Mouse (Mus musculus) embryonic facial prominence, embryonic 14.5 days (tissue): ENCODE results near the gene Pbx1. TPM values are rescaled to one million over a fixed set of nuclear protein-coding genes. Genes with fewer than 3 reads are reported as not detected.
A peak's percentile ranks its signal among the peaks of the same experiment; 100 is the strongest.

Experiments used
- ATAC-seq: fragments of 200-750 bp; cut with Nextera tagmentation; 2 replicates; pipeline ENCODE4 v1.8.0; 2017; ENCODE audit warnings: low read depth, moderate number of reproducible peaks, moderate TSS enrichment
- DNase-seq: peaks from one replicate; pipeline ENCODE4 v3.0.0-alpha.2; 2015; ENCODE audit warnings: low spot score
- H3K27ac ChIP-seq: fragments of 300-500 bp; sonication (generic); replicated peaks from 2 replicates; pipeline ENCODE4 v1.5.1; 2014; ENCODE audit warnings: low read depth, mild to moderate bottlenecking, low read length, moderate library complexity
- H3K27me3 ChIP-seq: fragments of 300-500 bp; sonication (generic); replicated peaks from 2 replicates; pipeline ENCODE4 v1.6.1; 2014; ENCODE audit warnings: low read length; ENCODE audit not compliant: control insufficient read depth, insufficient read depth
- H3K36me3 ChIP-seq: fragments of 300-500 bp; sonication (generic); 2 replicates; pipeline ENCODE4 v1.6.1; 2014; ENCODE audit warnings: low read length, mixed read lengths; ENCODE audit not compliant: control insufficient read depth, insufficient read depth
- H3K4me1 ChIP-seq: fragments of 300-500 bp; sonication (generic); 2 replicates; pipeline ENCODE4 v1.6.1; 2014; ENCODE audit warnings: antibody characterized with exemption, low read length; ENCODE audit not compliant: control insufficient read depth, insufficient read depth
- H3K4me2 ChIP-seq: fragments of 300-500 bp; sonication (generic); 2 replicates; pipeline ENCODE4 v1.6.1; 2014; ENCODE audit warnings: low read depth, mild to moderate bottlenecking, low read length, moderate library complexity, mixed read lengths
- H3K4me3 ChIP-seq: fragments of 300-500 bp; sonication (generic); 2 replicates; pipeline ENCODE4 v1.5.1; 2014; ENCODE audit warnings: low read depth, mild to moderate bottlenecking, low read length
- H3K9ac ChIP-seq: fragments of 300-500 bp; sonication (generic); 2 replicates; pipeline ENCODE4 v1.6.1; 2014; ENCODE audit warnings: low read depth, mild to moderate bottlenecking, low read length, moderate library complexity, mixed read lengths
- H3K9me3 ChIP-seq: fragments of 300-500 bp; sonication (generic); 2 replicates; pipeline ENCODE4 v1.6.1; 2016; ENCODE audit warnings: low read length; ENCODE audit not compliant: control insufficient read depth
- WGBS: fragments of 180-500 bp; shearing (Covaris S2); extraction: QIAGEN DNeasy Blood & Tissue Kit; methylation state at CpG from one replicate; pipeline ENCODE4 v1.1.7; 2014; 5-methylcytosine and 5-hydroxymethylcytosine counted together
- polyA plus RNA-seq: library from polyadenylated mRNA; unstranded; fragments of >200 nt; fragmentation: Nextera tagmentation; extraction: Ambion mirVana; gene quantifications from 2 replicates; pipeline ENCODE4 v1.2.1, GENCODE M21; 2014

The Pbx1 gene
- polyA plus RNA-seq, 1 experiment from 2014 or later: 30.5 TPM

DNA sequence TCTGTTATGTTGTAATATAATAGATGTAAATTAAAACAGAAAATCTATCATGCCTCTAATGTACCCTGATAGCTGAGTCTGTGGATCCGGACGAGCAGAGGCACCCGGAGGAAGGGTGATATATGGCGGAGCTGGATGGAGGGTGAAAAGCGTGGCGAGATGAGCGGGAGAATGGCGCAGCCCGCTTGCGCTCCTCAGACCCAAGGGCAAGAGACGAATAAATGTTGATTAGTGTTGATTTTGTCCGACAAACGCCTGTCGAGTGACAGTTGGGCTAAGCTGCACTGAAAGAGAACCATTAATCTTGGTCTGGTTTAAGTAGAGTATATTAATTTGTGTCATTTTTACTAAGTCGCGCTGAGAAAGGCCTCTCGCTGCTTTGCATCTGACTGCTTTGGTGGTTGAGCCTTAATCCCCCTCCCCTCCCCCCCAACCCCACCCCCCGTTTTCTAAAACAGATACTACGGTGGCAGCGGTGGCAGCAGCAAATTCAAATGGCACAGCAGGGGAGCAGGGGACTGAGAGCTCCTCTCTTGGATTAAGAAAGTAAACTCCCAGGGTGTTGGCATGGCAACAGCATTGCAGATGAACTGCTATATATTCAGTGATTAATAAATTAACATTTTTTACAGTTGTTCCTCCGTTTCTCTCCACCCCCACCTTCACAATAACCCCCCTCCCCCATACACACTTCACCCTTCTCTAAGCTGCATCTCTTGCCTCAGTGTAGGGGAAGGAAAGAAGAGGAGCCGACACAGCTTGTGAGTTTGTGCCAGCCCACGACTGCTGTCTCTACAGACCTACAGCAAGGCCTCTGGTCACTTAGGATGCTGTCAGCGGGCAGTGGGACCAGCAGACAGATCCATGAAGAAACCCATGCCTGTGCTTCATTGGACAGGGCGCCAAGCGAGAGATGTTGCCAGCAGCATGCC lies 74.1 kb downstream of the Pbx1 start:
- Histone ChIP-seq H3K36me3 (no peaks in the 10 kb centered on the region), H3K27me3 (no peaks in the 10 kb centered on the region), H3K9me3 (no peaks in the 10 kb centered on the region), H3K4me3 (no peak overlapping the region), H3K27ac (no peak overlapping the region; the same call in 1 of the 2 replicates), H3K4me2 (peak overlapping the region; percentile 44), H3K4me1 (peaks cover 46% of the 10 kb centered on the region), H3K9ac (no peak overlapping the region)
- 16% methylated on average over 26 of the region's 26 CpGs for WGBS
- peak; percentile 79 for DNase-seq
- no peak; the same call in 1 of the 2 replicates for ATAC-seq

DNA sequence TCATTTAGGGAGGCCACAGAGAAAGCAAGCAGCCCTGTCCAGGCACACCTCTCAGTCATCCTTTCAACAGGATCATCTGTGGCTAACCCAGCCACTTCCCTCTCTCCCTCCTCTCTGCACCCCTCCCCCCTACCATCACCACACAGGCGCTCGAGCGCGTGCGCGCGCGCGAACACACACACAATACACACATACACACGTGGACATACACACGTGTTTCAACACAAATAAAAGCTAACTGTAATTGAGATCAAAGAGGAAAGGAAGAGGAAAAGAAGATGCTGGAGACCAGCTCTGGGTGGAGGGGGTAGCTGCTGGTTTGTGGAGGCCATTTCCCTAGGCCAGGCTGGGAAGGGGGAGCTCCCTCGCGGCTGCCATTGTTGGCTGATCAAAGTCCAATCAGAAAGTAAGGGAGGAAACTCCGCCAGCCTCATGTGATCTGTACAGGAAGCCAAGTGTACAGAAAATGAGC lies 75.1 kb downstream of the Pbx1 start:
- peak overlapping the region; percentile 44 for H3K4me2 ChIP-seq
- no peak overlapping the region for H3K9ac ChIP-seq
- no peaks in the 10 kb centered on the region for H3K27me3 ChIP-seq
- peaks cover 46% of the 10 kb centered on the region for H3K4me1 ChIP-seq
- H3K27ac ChIP-seq: no peak overlapping the region
- no peaks in the 10 kb centered on the region for H3K36me3 ChIP-seq
- 15% methylated on average over 14 of the region's 14 CpGs for WGBS
- peak; percentile 60 for DNase-seq
- H3K9me3 ChIP-seq: no peaks in the 10 kb centered on the region
- no peak overlapping the region for H3K4me3 ChIP-seq
- ATAC-seq: peak; percentile 34; the same call in 1 of the 2 replicates

DNA sequence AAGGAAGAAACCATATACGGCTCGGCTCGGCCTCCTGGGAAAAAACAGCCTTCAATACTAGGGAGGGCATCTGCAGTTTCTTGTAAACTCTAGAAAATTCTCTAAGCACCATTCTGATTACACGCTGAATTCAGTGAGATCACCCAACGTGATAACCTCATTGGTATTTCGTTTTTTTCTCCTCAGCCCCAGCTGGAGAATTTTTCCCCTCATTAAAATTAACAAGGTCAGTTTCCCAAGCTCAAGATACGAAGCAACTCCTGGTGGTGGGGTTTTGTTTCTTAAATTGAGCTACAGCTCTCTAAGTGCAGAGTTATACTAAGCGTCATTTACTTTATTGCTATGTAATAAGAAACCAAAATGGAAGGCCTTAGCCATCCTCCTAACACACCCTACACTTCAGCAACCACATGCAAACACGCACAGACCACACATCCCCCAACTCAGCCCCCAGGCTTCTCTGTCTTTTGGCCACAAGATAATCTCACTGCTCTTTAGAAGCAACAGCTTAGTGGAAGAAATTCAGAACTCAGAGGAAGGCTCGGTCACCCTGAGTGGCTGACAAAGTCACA lies 76.0 kb downstream of the Pbx1 start:
- Histone ChIP-seq H3K9me3 (no peaks in the 10 kb centered on the region), H3K27me3 (no peaks in the 10 kb centered on the region), H3K4me1 (peaks cover 46% of the 10 kb centered on the region), H3K4me2 (no peak overlapping the region), H3K36me3 (no peaks in the 10 kb centered on the region), H3K4me3 (no peak overlapping the region), H3K27ac (no peak overlapping the region), H3K9ac (no peak overlapping the region)
- peak; percentile 44 for ATAC-seq
- peak; percentile 71 for DNase-seq
- 40% methylated on average over 10 of the region's 10 CpGs for WGBS

DNA sequence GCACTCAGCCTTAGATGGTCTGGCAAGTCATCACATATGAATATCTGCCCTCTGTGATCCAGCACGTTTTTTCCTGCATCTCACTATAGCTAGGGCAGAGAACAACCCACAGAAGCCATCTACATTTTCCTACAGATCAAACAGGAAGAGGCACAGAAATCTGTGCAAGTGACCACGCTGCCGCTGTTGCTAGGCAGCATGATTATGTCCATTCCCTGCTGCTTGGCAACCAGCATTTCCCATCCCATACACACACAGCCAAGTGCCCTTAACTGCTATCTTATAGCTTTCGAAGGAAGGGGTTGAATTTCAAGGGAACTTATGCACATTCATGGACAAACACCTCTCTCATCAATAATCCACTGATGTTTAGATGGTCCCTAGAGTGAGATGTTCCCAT lies 77.1 kb downstream of the Pbx1 start:
- 26% methylated on average over 4 of the region's 4 CpGs for WGBS
- Histone ChIP-seq H3K36me3 (no peaks in the 10 kb centered on the region), H3K9ac (no peak overlapping the region), H3K27me3 (no peaks in the 10 kb centered on the region), H3K4me2 (no peak overlapping the region), H3K4me1 (peaks cover 46% of the 10 kb centered on the region), H3K9me3 (no peaks in the 10 kb centered on the region), H3K27ac (no peak overlapping the region), H3K4me3 (no peak overlapping the region)
- DNase-seq: peak; percentile 68
- ATAC-seq: 0 out of 2 replicates have a peak, but pooled peaks have one; percentile 23

GRCm38 (mm10) chr1:168348036-168348784 lies 83.9 kb downstream of the Pbx1 start:
- Histone ChIP-seq H3K27me3 (no peaks in the 10 kb centered on the region), H3K9me3 (no peaks in the 10 kb centered on the region), H3K27ac (no peak overlapping the region), H3K4me3 (no peak overlapping the region), H3K4me1 (peaks cover 18% of the 10 kb centered on the region), H3K36me3 (no peaks in the 10 kb centered on the region), H3K4me2 (no peak overlapping the region), H3K9ac (no peak overlapping the region)
- no peak for DNase-seq
- ATAC-seq: no peak
- 61% methylated on average over 8 of the region's 8 CpGs for WGBS

- H3K36me3 ChIP-seq: no peaks in the 10 kb centered on the region
- no peaks in the 10 kb centered on the region for H3K27me3 ChIP-seq
- DNase-seq: no peak
- H3K27ac ChIP-seq: 0 out of 2 replicates have a peak overlapping the region, but pooled peaks have one; percentile 8
- WGBS: 70% methylated on average over 8 of the region's 8 CpGs
- ATAC-seq: no peak
- H3K9ac ChIP-seq: no peak overlapping the region
- H3K4me1 ChIP-seq: peaks cover 32% of the 10 kb centered on the region
- H3K4me2 ChIP-seq: no peak overlapping the region
- no peaks in the 10 kb centered on the region for H3K9me3 ChIP-seq
- no peak overlapping the region for H3K4me3 ChIP-seq
These were observed 87.2 kb downstream of the Pbx1 start for GRCm38 (mm10) chr1:168344918-168345317.

- Histone ChIP-seq H3K27me3 (no peaks in the 10 kb centered on the region), H3K27ac (0 out of 2 replicates have a peak overlapping the region, but pooled peaks have one; percentile 8), H3K4me1 (peaks cover 32% of the 10 kb centered on the region), H3K9ac (no peak overlapping the region), H3K9me3 (no peaks in the 10 kb centered on the region), H3K4me2 (no peak overlapping the region), H3K36me3 (no peaks in the 10 kb centered on the region), H3K4me3 (no peak overlapping the region)
- ATAC-seq: no peak
- WGBS: 51% methylated on average over 5 of the region's 5 CpGs
- DNase-seq: no peak
These were observed 87.8 kb downstream of the Pbx1 start for GRCm38 (mm10) chr1:168344262-168344661.

DNA sequence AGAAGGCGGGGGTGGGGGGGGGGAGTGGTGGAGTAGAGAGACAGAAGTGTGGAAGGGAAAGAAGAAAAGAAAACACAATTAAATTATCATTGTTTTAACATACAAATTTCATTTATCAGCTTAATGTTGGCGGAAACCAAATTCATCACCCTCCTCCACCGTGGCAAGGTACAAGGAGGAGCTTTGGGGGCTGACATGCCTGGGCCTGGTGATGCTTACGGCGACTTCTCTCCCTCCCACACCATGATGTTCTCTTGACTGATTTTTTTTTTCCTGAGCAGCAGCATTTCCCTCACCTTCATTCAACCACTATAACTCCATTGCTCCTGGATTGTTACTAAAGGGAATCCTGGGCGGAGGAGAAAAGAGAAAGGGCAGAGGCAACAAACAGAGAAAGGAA lies 89.8 kb downstream of the Pbx1 start:
- H3K9ac ChIP-seq: no peak overlapping the region
- H3K9me3 ChIP-seq: no peaks in the 10 kb centered on the region
- no peaks in the 10 kb centered on the region for H3K27me3 ChIP-seq
- no peak for ATAC-seq
- H3K36me3 ChIP-seq: no peaks in the 10 kb centered on the region
- H3K4me2 ChIP-seq: 0 out of 2 replicates have a peak overlapping the region, but pooled peaks have one; percentile 8
- H3K4me3 ChIP-seq: no peak overlapping the region
- no peak for DNase-seq
- peaks cover 28% of the 10 kb centered on the region for H3K4me1 ChIP-seq
- H3K27ac ChIP-seq: peak overlapping the region; percentile 29
- 50% methylated on average over 5 of the region's 6 CpGs for WGBS
